Mouse (Mus musculus) olfactory bulb, adult 2 months (tissue): Measurements from ENCODE around the gene BC030499.

Source experiments
- CTCF ChIP-seq: fragments of 200-500 bp; IDR thresholded peaks from 2 replicates; pipeline ENCODE4 v1.5.1; 2012; ENCODE audit warnings: low read depth, mild to moderate bottlenecking, low read length, moderate library complexity; ENCODE audit not compliant: insufficient read depth
- POLR2A ChIP-seq: fragments of 200-500 bp; IDR thresholded peaks from 2 replicates; pipeline ENCODE4 v1.6.1; 2012; ENCODE audit warnings: mild to moderate bottlenecking, low read depth, low read length, moderate library complexity; ENCODE audit not compliant: insufficient read depth

GRCm38 (mm10) chr11:78327634-78328511 lies 37.2 kb downstream of the BC030499 start, which contains the start of gene Pigs:
- TF ChIP-seq POLR2A (peak; percentile 64; the same call in 1 of the 2 replicates), CTCF (no peak)
